Mouse (Mus musculus) fibroblast of lung, adult 2 months (primary cell): ENCODE measurements around the gene Lamp1.

Source experiments
- DNase-seq: peaks from one replicate; pipeline ENCODE4 v3.0.0-alpha.2; 2011; ENCODE audit warnings: low read depth

Lamp1 gene

DNA sequence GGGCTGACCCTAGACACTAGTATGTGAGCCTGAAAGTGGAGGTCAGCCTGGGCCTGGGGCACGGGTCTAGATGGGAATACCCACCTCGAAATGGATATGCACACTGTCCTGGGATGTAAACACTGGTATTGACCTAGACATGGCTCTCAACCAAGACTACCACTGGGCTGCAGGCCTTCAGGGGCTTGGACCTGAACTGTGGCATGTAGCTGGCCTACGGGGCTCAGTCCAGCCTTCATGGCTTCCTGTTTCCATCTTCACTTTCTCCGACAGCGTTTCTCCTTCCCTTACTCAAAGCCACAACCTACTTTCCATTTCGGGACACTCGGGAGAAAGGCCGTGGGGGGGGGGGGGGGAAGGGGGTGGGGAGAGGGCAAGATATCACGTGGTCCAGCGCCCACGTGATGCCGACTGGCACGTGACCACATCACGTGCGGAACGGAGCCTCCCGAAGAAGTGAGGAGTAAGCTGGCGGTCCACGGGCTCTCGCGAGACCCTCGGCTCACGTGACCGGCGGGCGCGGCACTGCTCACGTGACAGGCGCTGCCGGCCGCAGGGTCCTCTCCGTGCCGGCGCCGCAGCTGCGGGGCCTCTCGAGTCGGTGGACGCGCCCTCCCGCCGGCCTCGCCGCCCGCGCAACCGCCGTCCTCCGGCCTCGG lies at the start of gene Lamp1:
Gene Lamp1, plus strand, starts transcription at position 444 of the 659 bp plus-strand sequence.
- peak; percentile 92 for DNase-seq

DNA sequence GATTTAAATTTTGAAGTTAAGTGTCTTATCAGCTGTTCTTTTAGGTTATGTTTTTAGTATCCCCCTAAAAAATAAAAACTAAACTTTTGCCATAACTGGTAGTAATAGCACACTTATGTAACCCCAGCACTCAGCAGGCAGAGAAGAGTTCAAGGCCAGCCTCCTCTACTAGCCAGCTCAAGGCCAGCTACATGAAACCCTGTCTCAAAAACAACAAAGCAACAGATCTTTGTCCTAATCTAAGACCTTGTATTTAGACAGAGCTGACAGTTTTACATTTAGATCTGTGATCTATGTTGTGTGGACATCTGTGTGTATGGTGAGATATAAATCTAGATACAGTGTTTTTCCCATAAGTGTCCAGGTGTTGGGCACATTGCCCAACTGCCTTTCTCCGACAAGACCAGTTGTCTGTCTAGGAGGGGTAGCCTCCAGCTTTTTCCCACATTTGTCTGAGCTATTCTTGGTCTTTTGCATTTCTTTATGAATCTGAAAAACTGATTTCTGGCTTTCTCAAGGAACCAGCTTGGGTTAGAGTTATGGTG lies 49.5 kb upstream of the Lamp1 start:
- DNase-seq = no peak

DNA sequence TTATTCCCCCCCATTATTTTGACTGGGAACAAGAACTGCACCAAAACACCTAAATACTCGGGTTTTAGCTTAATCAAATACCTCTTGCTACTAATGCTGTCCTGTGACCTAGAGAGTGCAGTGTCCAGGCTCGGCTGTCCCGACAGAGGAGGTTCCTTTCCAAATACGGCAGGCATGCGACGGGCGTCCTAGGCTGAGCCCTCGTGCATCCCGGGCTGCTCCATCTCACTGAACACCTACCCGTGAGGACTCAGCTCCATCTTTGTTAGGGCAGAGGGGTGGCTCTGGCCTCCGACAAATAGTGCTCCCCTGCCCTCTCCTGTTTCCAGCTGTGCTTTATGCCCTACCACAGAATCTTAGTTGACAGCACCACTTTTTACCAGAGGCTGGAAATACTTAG lies 47.0 kb upstream of the Lamp1 start:
- no peak for DNase-seq

DNA sequence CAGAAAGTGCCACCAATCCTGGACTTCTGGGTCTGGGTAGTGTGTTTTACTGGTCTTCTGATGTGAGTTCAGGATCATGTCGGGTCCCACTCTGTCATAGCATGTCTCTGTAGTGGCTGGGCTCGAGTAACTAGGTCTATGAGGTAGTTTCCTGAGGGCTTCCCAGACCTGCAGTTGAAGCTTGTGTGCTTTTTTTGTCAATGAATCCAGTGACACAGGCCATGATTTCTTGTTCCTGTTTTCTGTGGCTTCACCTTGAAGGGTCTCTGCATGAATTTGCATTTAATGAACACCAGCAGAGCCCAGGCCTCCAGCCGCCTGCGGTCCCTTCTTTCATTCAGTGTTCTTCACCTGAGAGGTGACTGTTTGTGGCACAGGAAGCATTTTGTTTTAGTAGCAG lies 45.7 kb upstream of the Lamp1 start:
- DNase-seq = no peak

DNA sequence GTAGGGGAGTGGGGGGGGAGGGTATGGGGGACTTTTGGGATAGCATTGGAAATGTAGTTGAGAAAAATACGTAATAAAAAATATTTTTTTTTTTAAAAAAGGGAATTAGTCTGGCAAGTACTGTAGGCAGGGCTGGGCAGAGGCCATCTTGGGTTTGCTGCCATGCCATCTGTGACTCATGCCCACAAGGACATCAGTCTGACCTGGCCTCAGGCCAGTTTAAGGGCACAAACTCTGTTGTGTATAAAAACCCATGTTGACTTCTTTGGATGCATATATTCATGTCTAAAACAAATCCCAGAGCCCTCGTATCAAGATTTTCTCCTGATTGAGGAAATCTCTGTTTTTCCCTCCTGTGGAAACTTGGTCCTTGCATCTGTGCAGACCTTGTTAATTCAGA lies 41.9 kb upstream of the Lamp1 start:
- no peak for DNase-seq

DNA sequence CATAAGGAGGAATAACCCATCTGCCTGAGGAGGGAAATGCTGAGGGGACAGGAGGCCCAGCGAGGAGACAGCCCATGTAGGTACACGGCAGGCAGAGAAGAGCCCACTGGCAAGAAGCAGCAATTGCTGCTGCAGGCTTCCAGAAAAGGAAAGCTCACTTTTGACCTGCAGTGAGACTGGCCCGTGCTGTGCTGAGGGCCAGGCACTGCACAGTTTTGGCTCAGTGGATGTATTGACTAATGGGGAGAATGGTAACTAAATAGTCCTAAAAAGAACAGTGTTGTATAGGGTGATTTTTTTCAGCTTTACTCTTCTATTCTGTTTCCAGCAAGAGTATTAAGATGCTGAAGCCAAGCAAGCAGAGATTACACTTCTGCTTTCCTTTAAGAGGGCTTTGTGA lies 40.4 kb upstream of the Lamp1 start:
- no peak for DNase-seq

DNA sequence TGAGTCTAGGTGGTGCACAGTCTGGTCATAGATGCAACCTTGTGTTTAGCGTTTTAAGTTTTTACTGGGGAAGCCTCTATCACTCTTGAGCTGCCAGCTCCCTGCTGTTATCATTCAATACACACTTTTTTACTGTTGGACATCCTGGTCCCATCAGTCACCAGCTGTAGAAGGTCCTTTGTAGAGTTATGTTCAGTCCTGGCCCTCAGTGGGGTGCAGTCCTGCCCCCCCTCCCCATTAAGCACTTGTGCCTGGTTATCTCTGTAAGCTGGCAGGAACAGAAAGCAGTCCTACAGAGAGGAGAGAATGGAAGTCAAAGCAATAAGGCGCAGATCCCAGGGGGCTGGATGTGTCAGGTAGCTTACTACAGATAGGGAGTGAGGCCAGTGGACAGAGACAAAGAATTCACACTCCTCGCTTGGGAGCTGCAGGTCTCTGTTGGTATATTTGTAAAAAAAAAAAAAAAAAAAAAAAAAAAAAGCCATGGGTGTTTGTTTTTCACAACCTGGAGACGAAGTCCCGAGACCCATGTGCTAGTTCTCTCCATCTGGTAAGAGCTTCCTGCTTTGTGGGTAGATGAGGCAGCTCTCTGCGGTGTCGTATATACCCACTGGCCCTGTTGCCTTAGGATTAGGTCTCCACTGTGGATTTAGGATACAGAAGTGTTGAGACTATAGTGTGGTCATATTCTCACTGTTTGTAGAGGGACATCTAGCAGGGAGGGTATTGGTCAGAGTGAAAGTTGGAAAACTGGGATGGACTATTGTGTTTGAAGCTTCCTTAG lies 37.9 kb upstream of the Lamp1 start:
- no peak for DNase-seq

DNA sequence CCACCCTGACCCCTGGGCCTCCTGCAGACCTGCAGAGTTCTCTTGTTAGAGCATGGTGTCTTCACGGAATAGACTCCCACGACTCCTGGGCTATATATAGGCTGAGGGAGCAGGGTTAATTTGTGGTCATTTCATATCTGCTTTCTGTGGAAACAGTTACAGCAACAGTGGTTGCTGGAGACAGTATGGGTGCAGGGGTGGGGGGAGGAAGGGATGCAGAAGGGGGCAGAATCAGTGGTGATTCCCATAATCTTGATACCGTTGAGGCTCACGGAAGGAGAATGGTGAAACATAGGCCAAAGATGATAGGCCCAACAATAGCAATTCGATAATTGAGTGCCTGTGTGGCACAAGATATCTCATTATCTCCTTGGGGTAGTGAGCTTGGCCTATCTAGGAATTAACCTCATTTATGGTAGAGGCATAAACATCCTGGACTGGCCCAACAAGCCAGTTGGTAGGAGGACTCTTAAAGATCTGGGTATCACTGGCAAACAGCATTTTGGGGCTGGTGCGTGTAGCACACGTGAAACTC lies 36.0 kb upstream of the Lamp1 start:
- DNase-seq = no peak

DNA sequence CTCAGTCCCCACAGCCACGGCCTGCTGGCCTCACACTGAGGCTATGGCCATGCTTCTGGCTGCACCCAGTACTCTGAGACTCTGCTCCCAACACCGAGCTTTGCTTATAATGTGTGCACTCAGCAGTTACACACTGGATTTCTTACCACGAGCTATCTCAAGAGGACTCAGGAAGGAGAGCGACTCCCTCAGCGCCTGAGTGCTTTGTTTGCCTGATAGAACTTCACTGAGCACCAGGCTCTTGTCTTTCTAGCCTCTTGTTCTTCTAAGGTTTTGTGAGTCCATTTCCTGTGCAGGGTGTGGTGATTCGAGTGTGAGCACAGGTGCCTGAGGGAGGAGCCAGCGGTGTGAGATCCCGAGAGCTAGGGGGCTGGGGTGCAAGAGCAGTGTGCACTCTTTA lies 34.1 kb upstream of the Lamp1 start:
- DNase-seq = no peak

DNA sequence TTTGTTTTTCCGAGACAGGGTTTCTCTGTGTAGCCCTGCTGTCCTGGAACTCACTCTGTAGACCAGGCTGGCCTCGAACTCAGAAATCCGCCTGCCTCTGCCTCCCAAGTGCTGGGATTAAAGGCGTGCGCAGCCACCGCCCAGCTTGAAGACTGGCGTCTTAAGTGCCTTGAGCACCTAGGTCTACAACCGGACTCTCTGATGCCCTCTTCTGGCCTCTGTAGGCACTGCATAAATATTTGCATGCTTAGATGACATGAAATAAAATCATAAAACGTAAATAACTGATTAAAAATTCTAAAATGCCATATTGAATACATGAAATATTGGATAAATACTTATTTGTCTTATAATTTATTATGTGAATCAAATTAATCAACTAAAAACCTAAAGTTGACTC lies 26.7 kb upstream of the Lamp1 start:
- DNase-seq = peak; percentile 44

DNA sequence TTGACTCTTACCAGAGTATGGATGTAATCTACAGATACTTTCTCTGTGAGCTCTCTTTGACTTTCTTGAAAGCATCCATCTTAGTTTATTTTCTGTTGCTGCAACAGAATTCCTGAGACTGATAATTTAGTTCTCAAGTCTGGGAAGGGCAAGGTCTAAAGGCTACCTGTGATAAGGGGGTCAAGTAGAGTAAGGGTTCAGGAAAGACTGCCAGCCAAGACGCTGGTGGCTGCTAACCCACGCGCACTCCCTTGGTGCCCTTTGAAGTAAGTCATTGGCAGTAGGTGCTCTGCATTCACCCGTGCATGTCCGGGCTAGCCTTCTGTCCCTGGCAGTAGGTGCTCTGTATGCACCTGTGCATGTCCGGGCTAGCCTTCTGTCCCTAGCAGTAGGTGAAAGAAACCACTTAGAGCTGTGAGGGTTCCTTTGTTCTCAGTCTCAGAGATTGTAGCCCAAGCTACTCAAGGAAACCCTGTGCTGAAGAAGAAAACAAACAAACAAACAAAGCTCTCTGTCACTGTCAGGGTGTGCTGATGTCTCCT lies 19.2 kb upstream of the Lamp1 start:
- DNase-seq = no peak

DNA sequence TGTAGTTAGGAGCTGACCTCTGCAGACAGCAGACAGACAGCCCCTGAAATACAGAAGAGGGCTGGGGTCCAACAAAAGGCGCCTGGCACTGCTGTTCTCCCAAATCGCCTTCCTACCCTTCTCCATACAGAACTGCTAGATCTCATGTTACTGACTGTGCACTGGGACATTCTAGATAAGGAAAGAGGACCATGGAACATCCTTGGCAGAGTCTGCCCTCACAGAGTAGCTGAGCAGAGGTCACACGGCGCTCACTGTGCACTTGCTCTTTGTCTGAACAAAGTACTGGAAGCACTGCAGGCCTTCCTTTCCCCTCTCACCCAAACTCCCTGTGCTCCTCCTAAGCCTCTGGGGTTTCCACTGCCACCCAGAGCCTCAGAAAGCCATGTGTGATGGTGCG lies 17.3 kb upstream of the Lamp1 start:
- no peak for DNase-seq

DNA sequence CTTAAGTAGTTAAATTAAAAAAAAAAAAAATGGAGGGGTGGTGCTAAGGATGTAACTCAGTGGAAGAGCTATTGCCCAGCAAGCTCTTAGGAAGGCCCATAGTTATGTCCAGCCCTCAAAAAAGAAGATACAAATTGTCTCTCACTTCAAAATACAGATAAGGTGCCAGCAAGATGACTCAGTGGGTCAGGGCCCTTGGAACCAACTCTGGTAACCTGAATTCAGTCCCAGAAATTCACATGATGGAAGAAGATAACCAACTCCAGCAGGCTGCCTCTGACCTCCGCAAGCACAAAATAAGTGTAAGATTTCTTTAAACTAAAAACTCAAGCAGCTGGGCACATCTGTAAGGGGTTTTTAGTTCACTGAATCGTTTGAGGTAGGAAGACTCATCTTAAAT lies 10.5 kb upstream of the Lamp1 start:
- DNase-seq = peak; percentile 14

DNA sequence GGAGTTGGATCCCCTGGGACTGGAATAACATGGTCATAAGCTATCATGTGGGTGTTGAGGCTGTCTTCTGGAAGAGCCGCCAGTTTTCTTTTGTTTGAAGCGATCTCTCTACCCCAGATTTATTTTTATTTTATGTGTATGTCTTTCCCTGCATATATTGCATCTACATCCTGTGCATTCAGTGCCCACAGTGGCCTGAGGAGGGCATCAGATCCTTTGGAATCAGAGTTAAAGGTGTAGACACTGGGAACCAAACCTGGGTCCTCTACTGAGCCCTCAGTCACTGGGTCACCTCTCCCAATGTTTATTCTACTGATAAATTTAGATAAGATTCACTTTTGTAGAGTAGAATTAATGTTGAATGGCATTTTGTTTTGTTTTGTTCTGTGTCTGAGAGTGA lies 9.7 kb upstream of the Lamp1 start:
- no peak for DNase-seq

DNA sequence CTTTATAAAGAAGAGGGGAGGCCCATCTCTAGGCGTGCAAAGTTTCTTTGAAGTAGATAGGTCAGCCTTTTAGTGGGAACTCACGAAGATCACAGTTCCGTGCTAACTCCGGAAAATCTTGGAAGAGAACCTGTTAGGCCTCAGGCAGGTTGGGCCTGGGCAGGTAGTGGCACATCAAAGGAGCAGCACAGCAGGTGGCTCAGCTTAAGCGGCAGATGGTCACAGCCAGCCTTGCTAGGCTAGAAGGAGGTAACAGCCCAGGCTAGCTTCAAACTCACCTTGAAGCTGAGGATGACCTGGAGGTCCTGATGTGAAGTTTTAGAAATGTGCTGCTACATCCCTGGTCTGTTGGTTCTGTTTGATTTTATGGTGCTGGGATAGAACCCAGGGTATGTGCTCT lies 9.1 kb upstream of the Lamp1 start:
- no peak for DNase-seq

DNA sequence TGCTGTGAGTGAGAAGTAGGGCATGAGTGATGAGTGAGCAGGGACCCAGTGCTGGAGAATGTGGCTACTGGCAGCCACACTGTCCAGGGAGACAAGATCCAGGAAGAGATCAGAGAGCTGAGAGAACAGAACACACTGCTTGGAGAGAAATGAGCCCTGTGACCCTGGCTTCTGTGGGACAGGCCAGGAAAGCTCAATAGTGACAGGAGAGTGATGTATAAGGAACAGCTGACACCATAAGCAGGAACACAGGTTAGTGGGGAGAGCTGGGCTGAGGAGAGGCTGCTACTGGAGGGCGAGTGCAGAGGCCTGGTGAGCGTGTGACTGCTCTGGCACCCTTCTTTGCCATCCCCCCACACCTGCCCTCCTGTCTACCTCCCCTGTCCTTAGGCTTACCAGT lies 8.0 kb upstream of the Lamp1 start:
- no peak for DNase-seq

DNA sequence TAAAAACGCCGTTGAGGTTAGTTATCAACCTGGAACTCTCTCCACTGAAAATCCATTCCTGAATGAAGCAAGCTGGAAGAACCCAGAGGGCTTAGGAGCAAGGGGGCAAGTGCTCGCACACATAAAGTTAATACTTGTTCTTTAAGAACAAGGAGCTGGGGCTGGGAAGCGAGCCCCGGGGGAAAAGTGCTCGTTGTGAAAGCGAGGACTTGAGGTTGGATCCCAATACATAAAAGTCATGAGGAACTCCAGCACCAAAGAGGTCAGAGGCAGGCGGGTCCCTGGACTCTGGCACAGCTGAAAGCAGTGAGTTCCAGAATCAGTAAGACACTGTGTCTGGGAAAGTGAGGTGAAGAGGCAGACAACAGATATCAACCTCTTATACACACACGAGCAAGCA lies 4.9 kb upstream of the Lamp1 start:
- no peak for DNase-seq

DNA sequence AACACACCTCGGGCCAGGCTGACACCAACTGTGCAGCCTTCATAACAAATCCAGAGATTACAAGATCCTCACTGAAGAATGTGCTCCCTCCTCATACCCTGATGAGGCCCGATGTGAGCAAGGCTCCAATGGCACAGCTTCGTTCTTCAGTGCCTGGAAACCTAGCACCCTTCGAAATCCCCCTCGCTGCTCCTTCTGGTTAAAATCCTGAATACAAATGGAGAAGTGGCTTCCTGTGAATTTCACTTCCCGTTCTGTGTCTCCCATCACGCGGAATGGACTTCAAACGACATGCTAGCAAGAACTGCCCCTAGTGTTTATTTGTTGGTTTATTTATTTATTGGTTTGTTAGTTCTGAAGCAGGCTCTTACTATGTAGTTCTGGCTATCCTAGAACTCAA lies 3.6 kb upstream of the Lamp1 start:
- no peak for DNase-seq

DNA sequence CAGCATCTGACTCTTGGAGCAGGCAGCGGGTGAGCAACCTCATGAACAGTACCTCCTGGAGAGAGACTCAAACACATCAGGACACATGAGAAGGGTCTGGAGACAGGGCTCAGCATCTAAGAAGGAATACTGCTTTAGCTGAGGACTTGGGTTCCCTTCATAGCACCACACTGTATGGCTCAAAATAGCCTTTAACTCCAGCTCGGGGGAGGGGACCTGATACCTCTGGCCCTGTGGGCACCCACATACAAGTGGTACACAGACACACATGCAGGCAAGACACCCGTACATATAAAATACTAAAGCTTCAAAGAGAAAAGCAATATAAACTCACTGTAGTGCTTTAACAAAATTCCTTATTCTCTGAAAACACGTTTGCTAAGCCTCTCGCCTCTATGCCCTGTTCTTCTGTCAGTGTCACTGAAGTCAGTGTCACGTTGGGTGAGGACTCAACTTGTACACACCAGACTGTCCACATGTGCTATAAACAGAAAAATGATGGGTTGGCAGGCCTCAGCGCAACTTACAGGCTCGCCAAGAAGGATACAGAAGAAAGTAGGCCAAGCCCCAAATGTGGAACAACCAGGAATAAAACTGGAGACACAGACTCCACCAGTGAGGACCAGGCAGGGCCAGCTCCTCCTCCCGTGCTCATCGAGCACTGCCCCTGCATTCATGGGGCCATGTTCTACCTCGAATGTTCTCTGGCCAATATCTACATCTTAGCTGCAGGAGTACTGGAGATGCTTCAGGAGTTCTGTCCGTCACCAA lies 2.4 kb upstream of the Lamp1 start:
- no peak for DNase-seq

DNA sequence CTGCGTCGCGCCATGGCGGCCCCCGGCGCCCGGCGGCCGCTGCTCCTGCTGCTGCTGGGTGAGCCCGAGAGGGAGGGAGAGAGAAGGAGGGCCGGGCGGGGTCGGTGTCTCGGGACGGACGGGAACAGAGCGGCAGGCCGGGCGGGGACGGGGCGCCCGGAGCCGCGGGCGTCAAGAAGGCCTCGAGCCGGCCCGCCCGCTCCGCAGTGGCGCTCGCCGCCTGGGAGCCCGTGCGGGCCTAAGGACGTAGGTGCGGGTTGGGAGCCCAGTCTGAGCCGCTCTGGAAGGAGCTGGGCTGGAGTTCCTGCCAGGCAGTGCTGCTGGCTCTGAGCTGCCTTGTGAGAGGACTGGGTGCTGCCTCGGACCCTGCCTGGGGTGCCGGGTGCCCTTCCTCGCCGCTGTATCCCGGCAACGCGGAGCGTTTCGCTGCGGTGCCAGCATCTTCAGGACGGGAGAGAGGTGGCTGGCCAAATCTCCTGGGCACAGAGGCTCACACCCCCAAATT lies 468 bp downstream of the Lamp1 start:
- DNase-seq = no peak

DNA sequence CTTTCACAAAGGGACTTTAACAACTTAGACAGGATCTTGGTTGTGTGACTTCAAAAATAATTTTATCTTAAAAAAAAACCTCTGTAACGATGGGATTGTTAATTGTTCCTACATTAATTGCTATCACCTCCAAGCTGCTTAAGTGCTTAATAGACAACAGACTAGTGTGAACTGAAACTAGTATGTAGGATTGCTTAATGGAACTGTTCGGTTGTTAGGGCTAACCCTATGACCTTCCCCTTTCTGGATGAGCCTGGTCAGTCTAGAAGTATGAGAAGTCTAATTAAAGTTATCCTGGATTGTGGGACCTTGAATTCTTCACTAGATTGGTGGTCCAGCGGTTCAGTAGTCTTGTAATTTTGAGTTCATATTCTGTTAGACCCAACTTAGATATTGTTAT lies 1.7 kb downstream of the Lamp1 start:
- no peak for DNase-seq

DNA sequence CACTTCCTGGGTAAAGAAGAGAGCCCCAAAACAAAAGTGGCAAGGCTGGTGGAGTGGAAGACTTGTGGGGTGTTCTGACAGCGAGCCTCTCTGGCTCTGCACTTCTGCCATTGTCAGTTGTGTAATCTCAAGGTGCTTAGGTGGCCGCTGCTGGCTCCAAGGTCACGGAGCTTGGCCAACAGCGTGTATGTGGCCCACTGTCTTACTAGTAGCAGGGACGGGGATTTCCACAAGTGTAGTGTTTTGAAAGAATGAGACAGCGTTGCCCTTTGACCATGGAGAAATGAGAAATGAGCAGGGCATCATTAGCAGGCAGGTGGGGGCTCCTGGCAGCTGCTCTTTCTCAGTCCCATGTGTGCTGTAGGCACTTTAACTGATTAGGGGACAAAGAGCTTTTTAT lies 3.1 kb downstream of the Lamp1 start:
- DNase-seq = no peak
